Mouse (Mus musculus) embryonic facial prominence, embryonic 13.5 days (tissue): Measurements from ENCODE around the gene Bcl2a1a. TPM values are rescaled to one million over a fixed set of nuclear protein-coding genes. Genes with fewer than 3 reads are reported as not detected.
"Not testable (repeated sequence)": the region's sequence is repeated elsewhere in the genome, so short reads cannot be mapped to it uniquely, and the experiment has no call there.

Source experiments
- ATAC-seq: fragments of 200-750 bp; cut with Nextera tagmentation; 2 replicates; pipeline ENCODE4 v1.8.0; 2017; ENCODE audit warnings: low read depth; ENCODE audit not compliant: insufficient number of reproducible peaks, insufficient read depth, low FRiP score, low TSS enrichment
- H3K27ac ChIP-seq: fragments of 300-500 bp; sonication (generic); 2 replicates; pipeline ENCODE4 v1.5.1; 2015; ENCODE audit warnings: moderate library complexity, mild to moderate bottlenecking, inconsistent platforms
- H3K27me3 ChIP-seq: fragments of 300-500 bp; sonication (generic); 2 replicates; pipeline ENCODE4 v1.6.1; 2015; ENCODE audit warnings: mild to moderate bottlenecking, inconsistent platforms
- H3K36me3 ChIP-seq: fragments of 300-500 bp; sonication (generic); 2 replicates; pipeline ENCODE4 v1.6.1; 2015; ENCODE audit warnings: mild to moderate bottlenecking, inconsistent platforms
- H3K4me1 ChIP-seq: fragments of 300-500 bp; sonication (generic); 2 replicates; pipeline ENCODE4 v1.6.1; 2015; ENCODE audit warnings: inconsistent platforms
- H3K4me2 ChIP-seq: fragments of 300-500 bp; sonication (generic); 2 replicates; pipeline ENCODE4 v1.6.1; 2015; ENCODE audit warnings: moderate library complexity, mild to moderate bottlenecking, inconsistent platforms
- H3K4me3 ChIP-seq: fragments of 300-500 bp; sonication (generic); 2 replicates; pipeline ENCODE4 v1.5.1; 2015; ENCODE audit warnings: mild to moderate bottlenecking, inconsistent platforms
- H3K9ac ChIP-seq: fragments of 300-500 bp; sonication (generic); 2 replicates; pipeline ENCODE4 v1.6.1; 2015; ENCODE audit warnings: mild to moderate bottlenecking, inconsistent platforms
- H3K9me3 ChIP-seq: fragments of 300-500 bp; sonication (generic); 2 replicates; pipeline ENCODE4 v1.6.1; 2016; ENCODE audit warnings: inconsistent platforms
- WGBS: fragments of 180-500 bp; shearing (Covaris S2); methylation state at CpG from one replicate; pipeline ENCODE4 v1.1.7; 2015; ENCODE audit warnings: mixed read lengths; 5-methylcytosine and 5-hydroxymethylcytosine counted together
- polyA plus RNA-seq: library from polyadenylated mRNA; unstranded; fragments of >200 nt; fragmentation: Nextera tagmentation; extraction: Ambion mirVana; gene quantifications from 2 replicates; pipeline ENCODE4 v1.2.1, GENCODE M21; 2015

The Bcl2a1a gene
- polyA plus RNA-seq, result not detected in 2 replicates

GRCm38 (mm10) chr9:88956670-88957153 is at the start of gene Bcl2a1a:
Bcl2a1a (plus strand) TSS chr9:88956900.
- H3K36me3 ChIP-seq, H3K9ac ChIP-seq, H3K27ac ChIP-seq, H3K4me1 ChIP-seq, H3K27me3 ChIP-seq, ATAC-seq, H3K4me2 ChIP-seq, H3K9me3 ChIP-seq, H3K4me3 ChIP-seq: not testable (repeated sequence)
- 86% methylated on average over 5 of the region's 5 CpGs for WGBS

- H3K4me3 ChIP-seq, ATAC-seq, H3K9me3 ChIP-seq, H3K9ac ChIP-seq, H3K27ac ChIP-seq, H3K27me3 ChIP-seq, H3K4me2 ChIP-seq, H3K4me1 ChIP-seq, H3K36me3 ChIP-seq: not testable (repeated sequence)
- WGBS, result 74% methylated on average over 5 of the region's 5 CpGs
Measured at GRCm38 (mm10) chr9:88916576-88916975, 40.1 kb upstream of the Bcl2a1a start.

GRCm38 (mm10) chr9:88938312-88938711 is 18.4 kb upstream of the Bcl2a1a start:
- not testable (repeated sequence) for H3K9ac ChIP-seq, H3K4me3 ChIP-seq, H3K4me1 ChIP-seq, H3K36me3 ChIP-seq, H3K27me3 ChIP-seq, H3K4me2 ChIP-seq, H3K27ac ChIP-seq, ATAC-seq, H3K9me3 ChIP-seq
- 14% methylated on average over 2 of the region's 3 CpGs for WGBS

- not testable (repeated sequence) for H3K36me3 ChIP-seq, H3K4me3 ChIP-seq, H3K9me3 ChIP-seq, H3K27ac ChIP-seq, H3K4me2 ChIP-seq, H3K4me1 ChIP-seq, H3K27me3 ChIP-seq, ATAC-seq, H3K9ac ChIP-seq
Measured at GRCm38 (mm10) chr9:88951466-88951865, 5.2 kb upstream of the Bcl2a1a start.

GRCm38 (mm10) chr9:88953151-88953550 is 3.5 kb upstream of the Bcl2a1a start:
- H3K9me3 ChIP-seq, result not testable (repeated sequence)

GRCm38 (mm10) chr9:88955224-88955623 is 1.5 kb upstream of the Bcl2a1a start:
- H3K4me2 ChIP-seq, result not testable (repeated sequence)

More at GRCm38 (mm10) chr9:88953151-88953550, 3.5 kb upstream of the Bcl2a1a start:
- not testable (repeated sequence) for H3K27me3 ChIP-seq, H3K4me3 ChIP-seq, H3K27ac ChIP-seq, H3K4me1 ChIP-seq, ATAC-seq, H3K36me3 ChIP-seq, H3K9ac ChIP-seq, H3K4me2 ChIP-seq

GRCm38 (mm10) chr9:88956035-88956434 is 665 bp upstream of the Bcl2a1a start:
- WGBS, result 82% methylated on average over 3 of the region's 4 CpGs
- H3K36me3 ChIP-seq, H3K4me2 ChIP-seq: not testable (repeated sequence)

More at GRCm38 (mm10) chr9:88955224-88955623, 1.5 kb upstream of the Bcl2a1a start:
- not testable (repeated sequence) for H3K9ac ChIP-seq, H3K9me3 ChIP-seq, ATAC-seq, H3K27me3 ChIP-seq, H3K27ac ChIP-seq, H3K4me1 ChIP-seq, H3K36me3 ChIP-seq, H3K4me3 ChIP-seq
- 78% methylated on average over 1 of the region's 1 CpGs for WGBS

GRCm38 (mm10) chr9:88958891-88959290 is 2.2 kb downstream of the Bcl2a1a start:
- no peak overlapping the region for H3K4me2 ChIP-seq
- no peak overlapping the region for H3K4me3 ChIP-seq
- H3K9ac ChIP-seq, result no peak overlapping the region
- no peak for ATAC-seq
- no peaks in the 10 kb centered on the region for H3K36me3 ChIP-seq
- H3K4me1 ChIP-seq, result no peaks in the 10 kb centered on the region
- 70% methylated on average over 3 of the region's 3 CpGs for WGBS
- H3K27me3 ChIP-seq, result no peaks in the 10 kb centered on the region
- H3K9me3 ChIP-seq, result no peaks in the 10 kb centered on the region
- H3K27ac ChIP-seq, result no peak overlapping the region

More at GRCm38 (mm10) chr9:88956035-88956434, 665 bp upstream of the Bcl2a1a start:
- H3K4me3 ChIP-seq, ATAC-seq, H3K9me3 ChIP-seq, H3K27ac ChIP-seq, H3K9ac ChIP-seq, H3K4me1 ChIP-seq, H3K27me3 ChIP-seq: not testable (repeated sequence)

- H3K9ac ChIP-seq, H3K4me2 ChIP-seq, H3K27ac ChIP-seq, H3K9me3 ChIP-seq, H3K4me3 ChIP-seq, ATAC-seq, H3K36me3 ChIP-seq, H3K4me1 ChIP-seq, H3K27me3 ChIP-seq: not testable (repeated sequence)
- WGBS, result 48% methylated on average over 1 of the region's 1 CpGs
Measured at GRCm38 (mm10) chr9:88959981-88960380, 3.3 kb downstream of the Bcl2a1a start.

- H3K9me3 ChIP-seq, H3K4me2 ChIP-seq, ATAC-seq, H3K4me1 ChIP-seq, H3K27me3 ChIP-seq, H3K36me3 ChIP-seq, H3K4me3 ChIP-seq, H3K27ac ChIP-seq, H3K9ac ChIP-seq: not testable (repeated sequence)
- WGBS, result 75% methylated on average over 1 of the region's 6 CpGs
Measured at GRCm38 (mm10) chr9:88966462-88966861, 9.8 kb downstream of the Bcl2a1a start.

GRCm38 (mm10) chr9:88969502-88969901 is 12.8 kb downstream of the Bcl2a1a start:
- H3K4me2 ChIP-seq, H3K4me3 ChIP-seq, ATAC-seq, H3K4me1 ChIP-seq, H3K27ac ChIP-seq, H3K27me3 ChIP-seq, H3K9ac ChIP-seq, H3K9me3 ChIP-seq, H3K36me3 ChIP-seq: not testable (repeated sequence)
- 72% methylated on average over 2 of the region's 2 CpGs for WGBS

- not testable (repeated sequence) for H3K4me3 ChIP-seq, H3K9ac ChIP-seq, H3K27ac ChIP-seq, H3K9me3 ChIP-seq, H3K36me3 ChIP-seq, ATAC-seq, H3K4me2 ChIP-seq, H3K4me1 ChIP-seq, H3K27me3 ChIP-seq
- 77% methylated on average over 4 of the region's 4 CpGs for WGBS
Measured at GRCm38 (mm10) chr9:88976875-88977274, 20.2 kb downstream of the Bcl2a1a start.

- not testable (repeated sequence) for H3K36me3 ChIP-seq, H3K4me2 ChIP-seq, ATAC-seq, H3K4me1 ChIP-seq, H3K9ac ChIP-seq, H3K27me3 ChIP-seq, H3K9me3 ChIP-seq, H3K27ac ChIP-seq, H3K4me3 ChIP-seq
- WGBS, result 83% methylated on average over 2 of the region's 2 CpGs
Measured at GRCm38 (mm10) chr9:88979781-88980180, 23.1 kb downstream of the Bcl2a1a start.
